Mouse (Mus musculus) midbrain, embryonic 12.5 days (tissue): ENCODE data around the gene Tcl1b1. TPM values are rescaled to one million over a fixed set of nuclear protein-coding genes. Genes with fewer than 3 reads are reported as not detected.
A peak's percentile ranks its signal among the peaks of the same experiment; 100 is the strongest.
"Not testable (repeated sequence)": the region's sequence is repeated elsewhere in the genome, so short reads cannot be mapped to it uniquely, and the experiment has no call there.

Experiments
- ATAC-seq: fragments of 200-750 bp; cut with Nextera tagmentation; 2 replicates; pipeline ENCODE4 v1.8.0; 2017; ENCODE audit warnings: low read depth, moderate TSS enrichment, moderate library complexity; ENCODE audit not compliant: low FRiP score
- H3K27ac ChIP-seq: fragments of 300-500 bp; sonication (generic); replicated peaks from 2 replicates; pipeline ENCODE4 v1.5.1; 2016; ENCODE audit warnings: mild to moderate bottlenecking
- H3K27me3 ChIP-seq: fragments of 300-500 bp; sonication (generic); 2 replicates; pipeline ENCODE4 v1.6.1; 2016; ENCODE audit warnings: mild to moderate bottlenecking
- H3K36me3 ChIP-seq: fragments of 300-500 bp; sonication (generic); 2 replicates; pipeline ENCODE4 v1.6.1; 2016
- H3K4me1 ChIP-seq: fragments of 300-500 bp; sonication (generic); 2 replicates; pipeline ENCODE4 v1.6.1; 2016
- H3K4me2 ChIP-seq: fragments of 300-500 bp; sonication (generic); replicated peaks from 2 replicates; pipeline ENCODE4 v1.6.1; 2016; ENCODE audit warnings: mild to moderate bottlenecking, moderate library complexity
- H3K4me3 ChIP-seq: fragments of 300-500 bp; sonication (generic); 2 replicates; pipeline ENCODE4 v1.5.1; 2016; ENCODE audit warnings: mild to moderate bottlenecking
- H3K9ac ChIP-seq: fragments of 300-500 bp; sonication (generic); replicated peaks from 2 replicates; pipeline ENCODE4 v1.6.1; 2016; ENCODE audit warnings: mild to moderate bottlenecking, moderate library complexity
- H3K9me3 ChIP-seq: fragments of 300-500 bp; sonication (generic); 2 replicates; pipeline ENCODE4 v1.6.1; 2016; ENCODE audit warnings: mild to moderate bottlenecking
- WGBS: fragments of 180-500 bp; shearing (Covaris S2); methylation state at CpG from one replicate; pipeline ENCODE4 v1.1.7; 2016; 5-methylcytosine and 5-hydroxymethylcytosine counted together
- polyA plus RNA-seq: library from polyadenylated mRNA; unstranded; fragments of >200 nt; fragmentation: Nextera tagmentation; extraction: Ambion mirVana; gene quantifications from 2 replicates; pipeline ENCODE4 v1.2.1, GENCODE M21; 2016

Gene Tcl1b1
- not detected in 2 replicates for polyA plus RNA-seq

DNA sequence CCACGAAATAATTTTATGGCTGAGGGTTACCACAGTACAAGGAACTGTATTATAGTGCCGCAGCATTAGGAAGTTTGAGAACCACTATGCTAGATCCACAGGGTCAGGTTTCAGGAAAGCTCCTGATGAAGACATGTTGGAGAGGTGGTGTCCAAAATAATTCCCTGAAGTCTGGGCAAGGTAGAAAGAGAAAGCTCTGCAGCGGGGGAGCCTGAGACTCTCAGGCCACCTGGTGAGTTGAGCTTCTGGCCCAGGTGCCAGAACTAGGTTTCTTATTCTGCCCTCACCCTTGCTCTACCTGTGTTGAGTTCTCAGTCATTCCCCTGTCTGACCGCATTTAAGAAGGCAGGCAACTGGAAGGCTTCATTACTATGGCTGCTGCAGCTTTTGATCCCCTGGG, at the start of gene Tcl1b1:
TSS of gene Tcl1b1 (plus strand) at position 301 of the 400 bp plus-strand sequence.
- 84% methylated on average over 4 of the region's 4 CpGs for WGBS

GRCm38 (mm10) chr12:105109812-105110211, 49.7 kb upstream of the Tcl1b1 start:
- ATAC-seq, result no peak

More for the DNA sequence above, at the start of gene Tcl1b1:
- Histone ChIP-seq H3K4me1 (no peaks in the 10 kb centered on the region), H3K4me2 (no peak within 1 kb of the TSS), H3K9ac (no peak within 1 kb of the TSS), H3K4me3 (no peak within 1 kb of the TSS), H3K36me3 (no peaks in the 10 kb centered on the region), H3K9me3 (no peaks in the 10 kb centered on the region), H3K27ac (no peak within 1 kb of the TSS), H3K27me3 (no peaks in the 10 kb centered on the region)
- ATAC-seq, result no peak

GRCm38 (mm10) chr12:105112321-105112988, 47.0 kb upstream of the Tcl1b1 start:
- H3K4me2 ChIP-seq, result no peak overlapping the region
- H3K9ac ChIP-seq, result no peak overlapping the region
- ATAC-seq, result no peak
- H3K27me3 ChIP-seq, result no peaks in the 10 kb centered on the region; the same call in 1 of the 2 replicates
- H3K36me3 ChIP-seq, result no peaks in the 10 kb centered on the region
- 60% methylated on average over 13 of the region's 13 CpGs for WGBS
- peak overlapping the region; percentile 27 for H3K27ac ChIP-seq
- no peaks in the 10 kb centered on the region for H3K9me3 ChIP-seq
- no peak overlapping the region for H3K4me3 ChIP-seq
- H3K4me1 ChIP-seq, result 0 out of 2 replicates have a peak, but pooled peaks cover 6% of the 10 kb centered on the region

More at GRCm38 (mm10) chr12:105109812-105110211, 49.7 kb upstream of the Tcl1b1 start:
- Histone ChIP-seq H3K27ac (no peak overlapping the region), H3K9ac (no peak overlapping the region), H3K27me3 (peaks cover 4% of the 10 kb centered on the region), H3K4me3 (no peak overlapping the region), H3K9me3 (no peaks in the 10 kb centered on the region), H3K36me3 (no peaks in the 10 kb centered on the region), H3K4me2 (no peak overlapping the region), H3K4me1 (0 out of 2 replicates have a peak, but pooled peaks cover 6% of the 10 kb centered on the region)
- 76% methylated on average over 4 of the region's 4 CpGs for WGBS

GRCm38 (mm10) chr12:105116648-105117047, 42.8 kb upstream of the Tcl1b1 start:
- H3K9me3 ChIP-seq, result no peaks in the 10 kb centered on the region
- H3K4me1 ChIP-seq, result 0 out of 2 replicates have a peak, but pooled peaks cover 6% of the 10 kb centered on the region
- H3K27me3 ChIP-seq, result no peaks in the 10 kb centered on the region
- H3K36me3 ChIP-seq, result no peaks in the 10 kb centered on the region
- H3K9ac ChIP-seq, result no peak overlapping the region
- 83% methylated on average over 1 of the region's 1 CpGs for WGBS
- H3K27ac ChIP-seq, result no peak overlapping the region
- no peak for ATAC-seq
- H3K4me3 ChIP-seq, result no peak overlapping the region
- H3K4me2 ChIP-seq, result no peak overlapping the region

DNA sequence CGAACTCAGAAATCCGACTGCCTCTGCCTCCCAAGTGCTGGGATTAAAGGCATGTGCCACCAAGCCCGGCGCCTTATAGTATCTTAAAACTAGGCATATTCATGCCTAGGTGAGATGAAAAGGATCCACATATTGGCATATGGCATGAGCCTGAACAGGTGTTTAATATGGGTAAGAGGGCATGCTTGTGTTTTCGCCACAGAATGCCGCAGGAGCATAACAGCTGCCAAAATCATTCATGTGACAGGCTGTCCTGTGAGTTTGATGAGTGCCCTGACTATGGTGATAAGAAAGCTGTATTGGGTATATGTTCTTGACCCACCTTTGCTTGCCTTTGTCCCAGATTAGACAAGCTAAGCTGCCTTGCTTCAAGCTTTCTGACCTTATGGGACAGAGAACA, 34.1 kb upstream of the Tcl1b1 start:
- H3K4me1 ChIP-seq, result no peaks in the 10 kb centered on the region

DNA sequence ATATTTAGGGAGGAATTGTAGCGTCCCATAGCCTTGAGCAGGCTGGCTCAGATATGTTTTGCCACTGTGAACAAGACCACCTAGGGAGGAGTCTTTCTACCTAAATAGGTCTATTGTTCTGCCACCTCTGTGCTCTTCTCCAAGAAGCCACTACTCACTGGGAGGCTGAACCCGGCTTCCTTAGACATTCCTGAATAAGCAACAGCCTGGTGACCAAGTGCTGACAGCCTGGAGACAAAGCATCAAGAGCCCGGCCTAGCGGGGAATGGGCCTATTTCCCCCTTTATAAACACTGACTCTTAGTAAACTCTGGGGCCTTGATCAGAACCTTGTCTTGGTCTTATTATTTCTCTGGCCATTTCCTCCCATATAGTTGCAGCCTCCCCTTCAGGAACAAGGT, 33.0 kb upstream of the Tcl1b1 start:
- Histone ChIP-seq H3K9me3 (no peaks in the 10 kb centered on the region), H3K4me3 (no peak overlapping the region), H3K27ac (no peak overlapping the region), H3K9ac (no peak overlapping the region), H3K4me1 (no peaks in the 10 kb centered on the region), H3K27me3 (no peaks in the 10 kb centered on the region), H3K36me3 (no peaks in the 10 kb centered on the region), H3K4me2 (no peak overlapping the region)
- ATAC-seq, result no peak
- 35% methylated on average over 4 of the region's 4 CpGs for WGBS

More for the DNA sequence above, 34.1 kb upstream of the Tcl1b1 start:
- Histone ChIP-seq H3K36me3 (no peaks in the 10 kb centered on the region), H3K27me3 (no peaks in the 10 kb centered on the region), H3K27ac (no peak overlapping the region), H3K9me3 (no peaks in the 10 kb centered on the region), H3K9ac (no peak overlapping the region), H3K4me3 (no peak overlapping the region), H3K4me2 (no peak overlapping the region)
- WGBS, result 91% methylated on average over 6 of the region's 6 CpGs
- no peak for ATAC-seq

DNA sequence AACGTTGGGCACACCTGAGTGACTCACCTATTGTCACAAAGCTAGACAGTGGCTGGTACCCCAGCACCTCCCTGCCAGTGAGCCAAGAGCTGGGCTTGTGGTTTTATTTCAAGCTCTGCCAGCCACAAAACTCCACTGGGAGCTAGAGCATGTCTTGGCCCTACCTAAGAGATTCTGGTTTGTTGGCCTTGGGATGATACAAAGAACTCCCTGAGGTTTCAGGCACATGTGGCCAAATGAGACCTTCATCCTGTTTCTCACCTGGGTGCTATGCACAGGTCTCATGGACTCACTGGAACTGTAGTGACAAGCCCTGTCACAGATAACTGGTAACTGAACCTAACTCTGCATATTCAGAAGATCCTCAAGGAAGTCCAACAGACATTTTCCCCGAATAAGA, 31.9 kb upstream of the Tcl1b1 start:
- Histone ChIP-seq H3K36me3 (no peaks in the 10 kb centered on the region), H3K4me2 (no peak overlapping the region), H3K4me3 (no peak overlapping the region), H3K9me3 (no peaks in the 10 kb centered on the region), H3K4me1 (no peaks in the 10 kb centered on the region), H3K27me3 (no peaks in the 10 kb centered on the region), H3K9ac (no peak overlapping the region), H3K27ac (no peak overlapping the region)
- WGBS, result 88% methylated on average over 2 of the region's 2 CpGs
- ATAC-seq, result no peak

DNA sequence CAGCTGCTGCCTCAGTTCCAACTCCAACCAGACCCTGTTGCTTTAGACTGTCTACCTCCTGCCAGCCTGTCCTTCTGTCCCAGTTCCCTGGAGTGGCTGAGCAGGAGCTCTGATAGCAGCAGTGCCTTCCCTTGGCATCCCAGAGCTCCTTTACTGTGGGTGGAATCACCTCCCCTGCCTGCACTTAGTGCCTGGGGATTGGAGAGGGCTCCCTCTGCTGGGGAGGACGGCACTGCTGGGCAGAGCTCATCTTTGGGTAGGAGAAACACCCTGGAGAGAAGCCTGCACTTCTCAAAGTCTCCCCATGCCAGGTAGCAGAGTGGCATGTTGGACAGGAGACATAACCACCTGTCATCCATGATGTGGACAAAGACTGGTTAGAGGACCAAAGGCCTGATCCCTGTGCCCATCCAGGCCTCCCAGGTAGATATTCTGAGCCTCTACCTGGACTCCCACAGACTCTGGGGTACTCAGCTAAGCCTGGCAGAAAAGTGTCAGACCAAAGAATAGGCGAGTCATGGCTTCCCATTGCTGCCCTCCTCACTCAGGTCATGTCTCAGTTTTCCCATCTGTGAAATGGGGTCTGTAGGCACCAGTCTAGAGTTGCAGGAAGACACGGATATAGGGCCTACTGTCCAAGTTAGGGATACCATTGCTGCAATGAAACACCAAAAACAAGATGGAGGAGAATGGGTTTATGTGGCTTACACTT, 29.8 kb upstream of the Tcl1b1 start:
- H3K4me2 ChIP-seq, H3K4me1 ChIP-seq, H3K27me3 ChIP-seq, ATAC-seq, H3K9ac ChIP-seq, H3K9me3 ChIP-seq, H3K36me3 ChIP-seq, H3K4me3 ChIP-seq, H3K27ac ChIP-seq: not testable (repeated sequence)
- WGBS, result 78% methylated on average over 3 of the region's 3 CpGs

DNA sequence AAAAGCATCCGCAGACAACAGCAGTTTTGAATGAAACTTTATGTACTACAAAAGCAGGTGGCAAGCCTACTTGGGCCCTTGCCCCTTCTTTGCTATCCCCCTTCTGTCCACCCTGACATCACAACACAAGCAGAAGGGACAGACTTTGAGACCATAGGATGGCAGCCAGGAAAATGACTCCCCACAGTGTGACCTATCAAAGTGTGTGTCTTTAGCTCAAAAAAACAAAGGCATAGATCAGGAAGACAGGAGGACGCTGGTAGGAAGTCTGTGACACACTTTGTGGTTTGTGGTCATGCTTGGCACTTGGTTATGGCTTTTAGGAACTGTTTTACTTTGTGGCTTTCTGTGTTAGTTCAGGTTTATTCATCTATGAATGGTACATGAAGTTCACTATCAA, 25.3 kb upstream of the Tcl1b1 start:
- H3K9me3 ChIP-seq, H3K9ac ChIP-seq, H3K36me3 ChIP-seq, H3K4me3 ChIP-seq, H3K27me3 ChIP-seq, H3K4me1 ChIP-seq, H3K27ac ChIP-seq, ATAC-seq, H3K4me2 ChIP-seq: not testable (repeated sequence)
- WGBS, result 80% methylated on average over 2 of the region's 2 CpGs

- not testable (repeated sequence) for H3K4me3 ChIP-seq, H3K36me3 ChIP-seq, H3K27me3 ChIP-seq, H3K9me3 ChIP-seq, H3K9ac ChIP-seq, H3K4me1 ChIP-seq, ATAC-seq, H3K27ac ChIP-seq, H3K4me2 ChIP-seq
- 84% methylated on average over 4 of the region's 4 CpGs for WGBS
These were observed 24.7 kb upstream of the Tcl1b1 start for GRCm38 (mm10) chr12:105134826-105135225.

DNA sequence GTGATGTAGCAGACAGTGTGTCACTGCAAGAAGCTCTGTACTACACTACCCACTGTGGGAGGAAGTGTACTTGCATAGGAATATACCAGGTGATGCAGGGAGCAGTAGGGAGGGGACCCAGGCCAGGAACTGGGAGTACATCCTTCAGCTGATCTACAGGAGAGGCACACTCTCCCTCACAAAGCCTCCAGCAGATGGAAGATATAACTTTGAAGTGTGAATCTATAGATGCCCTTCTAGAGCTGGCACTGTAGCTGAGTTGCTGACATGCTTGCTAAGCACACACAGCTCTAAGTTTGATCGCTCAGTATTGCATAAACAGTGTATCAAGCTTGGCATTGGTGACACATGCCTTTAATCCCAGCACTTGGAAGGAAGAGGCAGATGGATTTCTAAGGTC, 21.8 kb upstream of the Tcl1b1 start:
- H3K9me3 ChIP-seq, H3K4me3 ChIP-seq: not testable (repeated sequence)
- 94% methylated on average over 1 of the region's 1 CpGs for WGBS

DNA sequence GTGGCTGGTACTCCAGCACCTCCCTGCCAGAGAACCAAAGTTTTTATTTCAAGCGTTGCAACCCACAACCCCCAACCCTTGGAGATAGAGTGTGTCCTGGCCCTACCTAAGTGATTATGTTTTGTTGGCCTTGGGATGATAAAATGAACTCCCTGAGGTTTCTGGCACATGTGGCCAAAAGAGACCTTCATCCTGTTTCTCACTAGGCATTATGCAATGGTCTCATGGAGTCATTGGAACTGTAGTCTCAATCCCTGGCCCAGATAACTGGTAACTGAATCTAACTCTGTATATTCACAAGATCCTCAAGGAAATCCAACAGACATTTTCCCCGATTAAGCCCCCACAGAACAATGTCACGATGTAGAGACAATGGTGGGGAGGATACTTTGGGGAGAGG, 16.4 kb upstream of the Tcl1b1 start:
- no peak overlapping the region for H3K27ac ChIP-seq
- H3K9ac ChIP-seq, result no peak overlapping the region
- H3K4me3 ChIP-seq, result no peak overlapping the region
- ATAC-seq, result no peak
- H3K9me3 ChIP-seq, result no peaks in the 10 kb centered on the region
- no peaks in the 10 kb centered on the region for H3K4me1 ChIP-seq
- no peaks in the 10 kb centered on the region for H3K36me3 ChIP-seq
- WGBS, result 94% methylated on average over 3 of the region's 3 CpGs
- H3K27me3 ChIP-seq, result no peaks in the 10 kb centered on the region
- H3K4me2 ChIP-seq, result no peak overlapping the region

More for the DNA sequence above, 21.8 kb upstream of the Tcl1b1 start:
- H3K36me3 ChIP-seq, H3K4me1 ChIP-seq, H3K27ac ChIP-seq, ATAC-seq, H3K27me3 ChIP-seq, H3K4me2 ChIP-seq, H3K9ac ChIP-seq: not testable (repeated sequence)
